Mouse (Mus musculus): Measurements from ENCODE around the gene Mta2. TPM values are rescaled to one million over a fixed set of nuclear protein-coding genes. Genes with fewer than 3 reads are reported as not detected.

Mta2 gene
- polyA plus RNA-seq, 1 experiment from 2014 or later: 175 TPM

DNA sequence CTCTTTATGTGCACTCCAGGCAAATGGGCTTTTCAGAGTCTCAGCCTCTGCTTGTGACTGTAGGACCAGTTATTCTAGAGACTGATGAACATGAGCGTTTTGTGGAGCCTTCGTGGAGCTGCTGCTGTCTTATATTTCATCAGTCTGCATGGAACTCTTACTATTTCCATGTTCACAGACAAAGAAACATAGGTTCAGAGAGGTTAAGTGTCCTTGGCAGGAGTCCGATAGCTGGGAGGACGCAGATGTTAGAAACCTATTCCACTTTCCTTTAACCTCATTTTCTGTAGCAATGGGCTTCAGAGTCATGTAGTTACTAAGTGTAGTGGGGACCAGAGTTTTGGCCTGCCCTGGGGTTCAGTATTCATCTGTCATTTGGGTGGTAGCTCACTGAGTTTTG, 57.5 kb downstream of the Mta2 start:
- Histone ChIP-seq H3K4me2 (replicated peaks) (no peak overlapping the region), H3K36me3 (no peaks in the 10 kb centered on the region), H3K9ac (no peak overlapping the region), H3K4me1 (no peaks in the 10 kb centered on the region), H3K27me3 (replicated peaks) (no peaks in the 10 kb centered on the region), H3K9me3 (no peaks in the 10 kb centered on the region), H3K4me3 (no peak overlapping the region), H3K27ac (no peak overlapping the region)
- ATAC-seq (ENCODE audit: low FRiP score, low read depth): no peak
- 92% methylated on average over 4 of the region's 4 CpGs for WGBS

Other genes starting within 250 kb of the Mta2 start
- gene Slc3a2, start 218.5 kb upstream of the Mta2 start, polyA plus RNA-seq (2016; fragmentation: Nextera tagmentation; extraction: Ambion mirVana): 144 and 147 TPM in 2 replicates
- 83.5 and 85.1 TPM in 2 replicates for gene Wdr74, start 206.0 kb upstream of the Mta2 start, polyA plus RNA-seq (2016; fragmentation: Nextera tagmentation; extraction: Ambion mirVana)
- gene 1700092M07Rik, start 201.2 kb upstream of the Mta2 start, polyA plus RNA-seq (2016; fragmentation: Nextera tagmentation; extraction: Ambion mirVana): 2.3 and 3.6 TPM in 2 replicates
- 129 TPM in 2 replicates for gene Stx5a, start 200.5 kb upstream of the Mta2 start, polyA plus RNA-seq (2016; fragmentation: Nextera tagmentation; extraction: Ambion mirVana)
- 186 and 216 TPM in 2 replicates for gene Nxf1, start 184.8 kb upstream of the Mta2 start, polyA plus RNA-seq (2016; fragmentation: Nextera tagmentation; extraction: Ambion mirVana)
- 199 and 210 TPM in 2 replicates for gene Tmem223, start 170.9 kb upstream of the Mta2 start, polyA plus RNA-seq (2016; fragmentation: Nextera tagmentation; extraction: Ambion mirVana)
- 37.2 and 39.0 TPM in 2 replicates for gene Tmem179b, start 167.4 kb upstream of the Mta2 start, polyA plus RNA-seq (2016; fragmentation: Nextera tagmentation; extraction: Ambion mirVana)
- gene Taf6l, start 155.5 kb upstream of the Mta2 start, polyA plus RNA-seq (2016; fragmentation: Nextera tagmentation; extraction: Ambion mirVana): 29.9 and 34.4 TPM in 2 replicates
- gene Polr2g, start 143.3 kb upstream of the Mta2 start, polyA plus RNA-seq (2016; fragmentation: Nextera tagmentation; extraction: Ambion mirVana): 152 and 158 TPM in 2 replicates
- 7.2 and 7.5 TPM in 2 replicates for gene Zbtb3, start 139.3 kb upstream of the Mta2 start, polyA plus RNA-seq (2016; fragmentation: Nextera tagmentation; extraction: Ambion mirVana)
- 55.2 and 57.7 TPM in 2 replicates for gene Ttc9c, start 122.5 kb upstream of the Mta2 start, polyA plus RNA-seq (2016; fragmentation: Nextera tagmentation; extraction: Ambion mirVana)
- 5.7 and 7.5 TPM in 2 replicates for gene Hnrnpul2, start 121.9 kb upstream of the Mta2 start, polyA plus RNA-seq (2016; fragmentation: Nextera tagmentation; extraction: Ambion mirVana)
- 0.45 TPM in 1 of 2 replicates, not detected in the other for gene AC129217.1, start 112.1 kb upstream of the Mta2 start, polyA plus RNA-seq (2016; fragmentation: Nextera tagmentation; extraction: Ambion mirVana)
- 66.1 and 68.5 TPM in 2 replicates for gene Bscl2, start 104.4 kb upstream of the Mta2 start, polyA plus RNA-seq (2016; fragmentation: Nextera tagmentation; extraction: Ambion mirVana)
- gene Gng3, start 102.7 kb upstream of the Mta2 start, polyA plus RNA-seq (2016; fragmentation: Nextera tagmentation; extraction: Ambion mirVana): 203 and 211 TPM in 2 replicates
- 0.47 and 0.56 TPM in 2 replicates for gene Lrrn4cl, start 91.1 kb upstream of the Mta2 start, polyA plus RNA-seq (2016; fragmentation: Nextera tagmentation; extraction: Ambion mirVana)
- gene Ubxn1, start 70.4 kb upstream of the Mta2 start, polyA plus RNA-seq (2016; fragmentation: Nextera tagmentation; extraction: Ambion mirVana): 186 and 193 TPM in 2 replicates
- 62.2 and 66.0 TPM in 2 replicates for gene Uqcc3, start 61.0 kb upstream of the Mta2 start, polyA plus RNA-seq (2016; fragmentation: Nextera tagmentation; extraction: Ambion mirVana)
- 63.3 and 89.5 TPM in 2 replicates for gene Lbhd1, start 58.1 kb upstream of the Mta2 start, polyA plus RNA-seq (2016; fragmentation: Nextera tagmentation; extraction: Ambion mirVana)
- gene Gm49403, start 57.9 kb upstream of the Mta2 start, polyA plus RNA-seq (2016; fragmentation: Nextera tagmentation; extraction: Ambion mirVana): not detected in 2 replicates
- gene 1810009A15Rik, start 53.0 kb upstream of the Mta2 start, polyA plus RNA-seq (2016; fragmentation: Nextera tagmentation; extraction: Ambion mirVana): 82.0 and 98.5 TPM in 2 replicates
- gene Gm49416, start 52.9 kb upstream of the Mta2 start, polyA plus RNA-seq (2016; fragmentation: Nextera tagmentation; extraction: Ambion mirVana): not detected in 2 replicates
- 43.6 and 47.3 TPM in 2 replicates for gene Ints5, start 48.9 kb upstream of the Mta2 start, polyA plus RNA-seq (2016; fragmentation: Nextera tagmentation; extraction: Ambion mirVana)
- gene Ganab, start 43.8 kb upstream of the Mta2 start, polyA plus RNA-seq (2016; fragmentation: Nextera tagmentation; extraction: Ambion mirVana): 116 and 119 TPM in 2 replicates
- 84.2 and 91.5 TPM in 2 replicates for gene B3gat3, start 21.5 kb upstream of the Mta2 start, polyA plus RNA-seq (2016; fragmentation: Nextera tagmentation; extraction: Ambion mirVana)
- 2.1 and 2.3 TPM in 2 replicates for gene Rom1, start 12.5 kb upstream of the Mta2 start, polyA plus RNA-seq (2016; fragmentation: Nextera tagmentation; extraction: Ambion mirVana)
- gene Eml3, start 12.3 kb upstream of the Mta2 start, polyA plus RNA-seq (2016; fragmentation: Nextera tagmentation; extraction: Ambion mirVana): 14.1 and 14.3 TPM in 2 replicates
- 32.5 and 34.6 TPM in 2 replicates for gene Tut1, start 12.0 kb downstream of the Mta2 start, polyA plus RNA-seq (2016; fragmentation: Nextera tagmentation; extraction: Ambion mirVana)
- gene Eef1g, start 25.2 kb downstream of the Mta2 start, polyA plus RNA-seq (2016; fragmentation: Nextera tagmentation; extraction: Ambion mirVana): 360 and 361 TPM in 2 replicates
- gene Ahnak, start 47.4 kb downstream of the Mta2 start, polyA plus RNA-seq (2016; fragmentation: Nextera tagmentation; extraction: Ambion mirVana): 5.0 and 6.3 TPM in 2 replicates
- not detected in 2 replicates for gene Scgb1a1, start 146.1 kb downstream of the Mta2 start, polyA plus RNA-seq (2016; fragmentation: Nextera tagmentation; extraction: Ambion mirVana)
- 15.9 and 16.5 TPM in 2 replicates for gene Asrgl1, start 193.8 kb downstream of the Mta2 start, polyA plus RNA-seq (2016; fragmentation: Nextera tagmentation; extraction: Ambion mirVana)